Mouse (Mus musculus) limb, embryonic 14.5 days (tissue): ENCODE measurements around the gene Prdx4. TPM values are rescaled to one million over a fixed set of nuclear protein-coding genes. Genes with fewer than 3 reads are reported as not detected.

Source experiments
- ATAC-seq: fragments of 200-750 bp; cut with Nextera tagmentation; 2 replicates; pipeline ENCODE4 v1.8.0; 2017; ENCODE audit warnings: low read depth, moderate number of reproducible peaks, moderate TSS enrichment; ENCODE audit not compliant: low FRiP score
- DNase-seq: peaks from one replicate; pipeline ENCODE4 v3.0.0-alpha.2; 2015; ENCODE audit warnings: low spot score
- H3K27ac ChIP-seq: fragments of 300-500 bp; sonication (generic); replicated peaks from 2 replicates; pipeline ENCODE4 v1.5.1; 2014; ENCODE audit warnings: low read depth, mild to moderate bottlenecking, low read length, moderate library complexity, mixed read lengths
- H3K27me3 ChIP-seq: fragments of 300-500 bp; sonication (generic); 2 replicates; pipeline ENCODE4 v1.6.1; 2014; ENCODE audit warnings: low read length, mixed read lengths; ENCODE audit not compliant: control insufficient read depth, insufficient read depth
- H3K36me3 ChIP-seq: fragments of 300-500 bp; sonication (generic); 2 replicates; pipeline ENCODE4 v1.6.1; 2014; ENCODE audit warnings: mild to moderate bottlenecking, low read length, moderate library complexity, mixed read lengths; ENCODE audit not compliant: control insufficient read depth, insufficient read depth
- H3K4me1 ChIP-seq: fragments of 300-500 bp; sonication (generic); 2 replicates; pipeline ENCODE4 v1.6.1; 2014; ENCODE audit warnings: antibody characterized with exemption, low read length, mixed read lengths; ENCODE audit not compliant: control insufficient read depth, insufficient read depth
- H3K4me2 ChIP-seq: fragments of 300-500 bp; sonication (generic); replicated peaks from 2 replicates; pipeline ENCODE4 v1.6.1; 2014; ENCODE audit warnings: low read depth, mild to moderate bottlenecking, low read length, moderate library complexity; ENCODE audit not compliant: severe bottlenecking
- H3K4me3 ChIP-seq: fragments of 300-500 bp; sonication (generic); replicated peaks from 2 replicates; pipeline ENCODE4 v1.5.1; 2014; ENCODE audit warnings: low read length
- H3K9ac ChIP-seq: fragments of 300-500 bp; sonication (generic); 2 replicates; pipeline ENCODE4 v1.6.1; 2014; ENCODE audit warnings: mild to moderate bottlenecking, low read depth, low read length, moderate library complexity; ENCODE audit not compliant: severe bottlenecking
- H3K9me3 ChIP-seq: fragments of 300-500 bp; sonication (generic); 2 replicates; pipeline ENCODE4 v1.6.1; 2016; ENCODE audit warnings: low read length; ENCODE audit not compliant: control insufficient read depth
- POLR2A ChIP-seq: fragments of 200-500 bp; IDR thresholded peaks from 2 replicates; pipeline ENCODE4 v1.8.0; 2012; ENCODE audit warnings: inconsistent platforms, mild to moderate bottlenecking, moderate library complexity, borderline replicate concordance; ENCODE audit not compliant: insufficient read depth, insufficient read length; ENCODE audit errors: extremely low read depth
- WGBS: fragments of 180-500 bp; shearing (Covaris S2); extraction: QIAGEN DNeasy Blood & Tissue Kit; methylation state at CpG from one replicate; pipeline ENCODE4 v1.1.7; 2014; 5-methylcytosine and 5-hydroxymethylcytosine counted together
- polyA plus RNA-seq, 2 experiments: library from polyadenylated mRNA; depleted of rRNA in 1 of 2; stranded (reverse) in 1 of 2; unstranded in 1 of 2; fragments of >200 nt; fragmentation: Nextera tagmentation in 1 of 2; extraction: Ambion mirVana in 1 of 2; gene quantifications; 2 replicates each; pipeline versions ENCODE4 v1.2.1 to v1.2.3; 2012 to 2014

Prdx4 gene
- polyA plus RNA-seq, 2 experiments = 231 to 328 TPM

DNA sequence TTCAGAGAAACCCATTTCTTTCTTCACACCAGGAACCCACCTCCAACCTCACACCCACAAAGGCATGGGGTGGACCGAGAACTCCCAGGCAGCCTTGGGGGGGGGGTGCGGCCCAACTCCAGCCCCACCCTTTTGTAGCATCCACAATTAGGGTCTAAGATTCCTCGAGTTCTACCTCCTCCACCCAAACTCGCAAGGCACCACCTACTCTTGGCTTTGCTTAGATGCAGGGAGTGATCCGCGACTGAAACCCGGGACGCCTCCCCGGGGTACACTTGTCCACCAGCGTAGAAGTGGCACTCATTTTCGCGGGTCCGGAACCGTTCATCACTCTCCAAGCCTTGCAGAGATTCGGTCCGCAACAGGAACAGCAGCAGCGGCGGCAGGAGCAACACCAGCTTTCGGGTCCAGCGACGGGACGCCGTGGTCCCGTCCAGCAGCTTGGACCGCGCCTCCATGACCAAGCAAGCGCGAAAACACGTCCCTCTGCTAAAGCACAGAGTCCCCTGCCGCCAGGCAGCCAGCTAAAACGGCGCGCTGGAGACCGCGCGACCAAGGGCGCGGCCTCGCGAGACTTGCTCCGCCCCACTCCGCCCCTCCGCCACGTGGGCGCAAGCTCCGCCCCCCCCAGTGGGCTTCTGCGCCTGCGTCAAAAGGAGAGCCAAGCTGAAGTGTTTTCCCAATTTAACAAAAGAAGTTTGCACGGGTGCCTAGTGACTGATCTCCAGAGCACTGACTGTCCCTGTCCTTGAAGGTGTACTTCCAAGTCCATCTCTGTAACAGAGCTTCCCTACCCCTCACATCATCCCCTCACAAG is 2.4 kb downstream of the Prdx4 start:
- H3K4me1 ChIP-seq = 0 out of 2 replicates have a peak, but pooled peaks cover 3% of the 10 kb centered on the region
- H3K4me2 ChIP-seq = peak overlapping the region; percentile 47
- ATAC-seq (peak; percentile 98), DNase-seq (peak; percentile 80)
- H3K27me3 ChIP-seq = no peaks in the 10 kb centered on the region
- peak overlapping the region; percentile 76 for H3K9ac ChIP-seq
- no peak for TF ChIP-seq POLR2A
- H3K9me3 ChIP-seq = no peaks in the 10 kb centered on the region
- H3K4me3 ChIP-seq = peak overlapping the region; percentile 55
- H3K36me3 ChIP-seq = no peaks in the 10 kb centered on the region
- peak overlapping the region; percentile 83 for H3K27ac ChIP-seq
- 24% methylated on average over 49 of the region's 49 CpGs for WGBS

DNA sequence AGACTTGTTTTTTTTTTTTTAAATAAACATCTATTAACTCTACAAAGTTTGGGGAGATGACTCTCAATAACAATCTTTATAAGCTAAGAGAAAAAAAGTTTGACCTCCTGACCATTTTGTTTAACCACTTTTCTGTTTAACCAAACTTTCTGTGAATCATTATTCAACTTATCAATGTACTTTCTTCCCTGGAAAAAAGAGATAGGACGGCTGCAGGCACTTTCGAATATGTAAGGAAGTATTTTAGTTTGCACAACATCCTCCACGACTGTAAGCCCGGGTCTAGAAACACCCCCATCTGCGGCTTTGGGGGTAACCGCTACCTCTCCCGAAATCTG is 3.0 kb downstream of the Prdx4 start:
- ATAC-seq (no peak), DNase-seq (no peak)
- Histone ChIP-seq H3K36me3 (no peaks in the 10 kb centered on the region; the same call in 1 of the 2 replicates), H3K4me2 (peak overlapping the region; percentile 47), H3K27ac (peak overlapping the region; percentile 83), H3K9me3 (no peaks in the 10 kb centered on the region), H3K27me3 (no peaks in the 10 kb centered on the region), H3K4me1 (0 out of 2 replicates have a peak, but pooled peaks cover 3% of the 10 kb centered on the region), H3K9ac (peak overlapping the region; percentile 76), H3K4me3 (peak overlapping the region; percentile 55)
- 25% methylated on average over 7 of the region's 7 CpGs for WGBS
- no peak for TF ChIP-seq POLR2A

- Histone ChIP-seq H3K4me1 (no peaks in the 10 kb centered on the region), H3K27ac (no peak overlapping the region), H3K9ac (no peak overlapping the region), H3K4me3 (no peak overlapping the region), H3K27me3 (no peaks in the 10 kb centered on the region), H3K9me3 (no peaks in the 10 kb centered on the region), H3K36me3 (no peaks in the 10 kb centered on the region), H3K4me2 (no peak overlapping the region)
- WGBS = 52% methylated on average over 4 of the region's 4 CpGs
- DNase-seq (peak; percentile 71), ATAC-seq (0 out of 2 replicates have a peak, but pooled peaks have one; percentile 41)
- no peak for TF ChIP-seq POLR2A
These were observed 22.5 kb downstream of the Prdx4 start for GRCm38 (mm10) chrX:155318005-155318404.

GRCm38 (mm10) chrX:155306390-155306789 is 34.2 kb downstream of the Prdx4 start:
- Histone ChIP-seq H3K4me2 (no peak overlapping the region), H3K27me3 (no peaks in the 10 kb centered on the region), H3K4me1 (no peaks in the 10 kb centered on the region), H3K36me3 (no peaks in the 10 kb centered on the region), H3K9ac (no peak overlapping the region), H3K4me3 (no peak overlapping the region), H3K27ac (no peak overlapping the region), H3K9me3 (no peaks in the 10 kb centered on the region)
- no peak for TF ChIP-seq POLR2A
- ATAC-seq (no peak), DNase-seq (no peak)
- WGBS = 97% methylated on average over 2 of the region's 2 CpGs

GRCm38 (mm10) chrX:155280427-155281044 is 60.0 kb downstream of the Prdx4 start:
- ATAC-seq (no peak), DNase-seq (no peak)
- no peaks in the 10 kb centered on the region for H3K36me3 ChIP-seq
- TF ChIP-seq POLR2A = no peak
- no peaks in the 10 kb centered on the region for H3K27me3 ChIP-seq
- H3K4me3 ChIP-seq = no peak overlapping the region
- no peak overlapping the region for H3K9ac ChIP-seq
- H3K9me3 ChIP-seq = no peaks in the 10 kb centered on the region
- WGBS = 11% methylated on average over 1 of the region's 1 CpGs
- H3K4me1 ChIP-seq = no peaks in the 10 kb centered on the region
- H3K27ac ChIP-seq = no peak overlapping the region
- no peak overlapping the region for H3K4me2 ChIP-seq
